Mouse (Mus musculus) CH12.LX (cell line): Measurements from ENCODE around the gene Rbfox1.

ENCODE experiments used
- ETS1 ChIP-seq: conservative IDR thresholded peaks from 2 replicates; pipeline ENCODE4 v1.6.1; 2012; ENCODE audit warnings: low read depth, mild to moderate bottlenecking, inconsistent platforms, low read length, improper control_type of control experiment, moderate library complexity
- HCFC1 ChIP-seq: IDR thresholded peaks from 2 replicates; pipeline ENCODE4 v1.6.1; 2012; ENCODE audit warnings: low read depth, mild to moderate bottlenecking, inconsistent platforms, low read length, improper control_type of control experiment
- IRF4 ChIP-seq: IDR thresholded peaks from 2 replicates; pipeline ENCODE4 v1.6.1; 2014; ENCODE audit warnings: low read depth, mild to moderate bottlenecking, inconsistent platforms, low read length, improper control_type of control experiment
- KAT2A ChIP-seq: IDR thresholded peaks from 2 replicates; pipeline ENCODE4 v1.6.1; 2012; ENCODE audit warnings: low read length, improper control_type of control experiment, inconsistent platforms; ENCODE audit not compliant: insufficient replicate concordance
- MAZ ChIP-seq: IDR thresholded peaks from 2 replicates; pipeline ENCODE4 v1.6.1; 2012; ENCODE audit warnings: low read depth, mild to moderate bottlenecking, inconsistent platforms, low read length, improper control_type of control experiment, moderate library complexity
- MEF2A ChIP-seq: IDR thresholded peaks from 2 replicates; pipeline ENCODE4 v1.6.1; 2014; ENCODE audit warnings: low read depth, mild to moderate bottlenecking, inconsistent platforms, low read length, improper control_type of control experiment, borderline replicate concordance
- TCF12 ChIP-seq: IDR thresholded peaks from 2 replicates; pipeline ENCODE4 v1.6.1; 2014; ENCODE audit warnings: low read depth, mild to moderate bottlenecking, inconsistent platforms, low read length, improper control_type of control experiment

DNA sequence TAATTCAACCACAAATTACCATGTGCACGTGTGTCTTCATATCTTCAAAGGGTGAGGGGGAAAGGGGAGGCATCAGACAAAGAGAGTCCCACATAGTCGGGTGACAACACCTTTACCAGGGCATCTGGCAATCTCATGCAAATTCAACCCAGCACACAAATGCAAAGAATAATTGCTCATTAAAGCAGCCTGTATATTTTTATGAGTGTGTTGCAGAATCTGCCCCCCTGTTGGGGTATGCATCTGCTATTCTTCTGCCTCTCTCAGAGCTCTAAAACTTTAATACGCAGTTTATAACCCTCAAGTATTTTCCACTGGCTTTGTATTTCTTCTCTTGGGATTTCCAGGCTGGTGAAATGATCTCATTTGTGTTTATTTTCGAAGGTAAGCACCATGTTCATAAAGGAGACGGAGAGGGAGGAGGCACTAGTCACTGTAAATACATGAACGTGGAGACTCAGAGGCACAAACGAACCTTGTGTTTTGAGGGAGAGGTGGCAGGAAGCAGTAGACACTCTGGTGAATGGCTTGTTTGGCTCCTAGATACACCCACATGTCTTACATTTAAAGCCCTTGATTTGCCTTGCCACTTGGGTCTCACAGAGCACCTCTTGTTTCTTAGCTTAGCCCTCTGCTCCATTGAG lies 1462.5 kb downstream of the Rbfox1 start:
- no peak for TF ChIP-seq ETS1
- no peak for TF ChIP-seq KAT2A
- no peak for TF ChIP-seq TCF12
- no peak for TF ChIP-seq IRF4
- TF ChIP-seq HCFC1, result no peak
- no peak for TF ChIP-seq MAZ
- TF ChIP-seq MEF2A, result no peak
